Mouse (Mus musculus) liver, postnatal 0 days (tissue): ENCODE results near the gene Brinp2.

Source experiments
- CTCF ChIP-seq: sonication (generic); IDR thresholded peaks from 2 replicates; pipeline ENCODE4 v1.5.1; 2016; ENCODE audit warnings: antibody characterized with exemption, low read depth
- EP300 ChIP-seq: IDR thresholded peaks from 2 replicates; pipeline ENCODE4 v1.6.1; 2016; ENCODE audit warnings: antibody characterized with exemption, low read depth, mild to moderate bottlenecking

GRCm38 (mm10) chr1:158356051-158356461 lies at the start of gene Brinp2:
- TF ChIP-seq EP300 (no peak), CTCF (no peak)
